In genomic region chr9:48986616-48987141, GRCm38 (mm10) we compare ENCODE assay signal across 8 mouse cellular contexts. TPM values are rescaled to one million over a fixed set of nuclear protein-coding genes. Genes with fewer than 3 reads are reported as not detected.
DNase-seq lines count a peak whose midpoint lies in the region; ATAC-seq and TF ChIP-seq lines count a peak whose summit lies in the region.

No protein-coding gene starts in this region.

- H3K4me3 ChIP-seq in kidney, postnatal 0 days (replicated peaks; ENCODE audit: low read depth, low read length) = no peak overlapping the region
- H3K4me3 ChIP-seq in heart, embryonic 12.5 days = peak overlapping the region; percentile 84
- H3K4me3 ChIP-seq in liver, embryonic 12.5 days = no peak overlapping the region

- peak overlapping the region; percentile 92 for H3K4me2 ChIP-seq in kidney, postnatal 0 days (ENCODE audit: low read length)
- H3K4me2 ChIP-seq in heart, embryonic 12.5 days = peak overlapping the region; percentile 67
- peak overlapping the region; percentile 100 for H3K4me2 ChIP-seq in liver, embryonic 12.5 days

- no peaks in the 10 kb centered on the region for H3K27me3 ChIP-seq in kidney, postnatal 0 days (ENCODE audit: insufficient read depth, low read length)
- H3K27me3 ChIP-seq in heart, embryonic 12.5 days (replicated peaks) = no peaks in the 10 kb centered on the region
- H3K27me3 ChIP-seq in liver, embryonic 12.5 days (replicated peaks) = no peaks in the 10 kb centered on the region

- peaks cover 19% of the 10 kb centered on the region for H3K4me1 ChIP-seq in kidney, postnatal 0 days (replicated peaks; ENCODE audit: insufficient read depth, low read length)
- H3K4me1 ChIP-seq in heart, embryonic 12.5 days (replicated peaks) = peaks cover 27% of the 10 kb centered on the region
- H3K4me1 ChIP-seq in liver, embryonic 12.5 days = peaks cover 41% of the 10 kb centered on the region

- no peaks in the 10 kb centered on the region for H3K9me3 ChIP-seq in kidney, postnatal 0 days (replicated peaks; ENCODE audit: low read length)
- no peaks in the 10 kb centered on the region for H3K9me3 ChIP-seq in heart, embryonic 12.5 days (replicated peaks)
- no peaks in the 10 kb centered on the region for H3K9me3 ChIP-seq in liver, embryonic 12.5 days (replicated peaks)

- no peak overlapping the region for H3K27ac ChIP-seq in kidney, postnatal 0 days
- peak overlapping the region; percentile 89 for H3K27ac ChIP-seq in heart, embryonic 12.5 days (ENCODE audit: poor library complexity, severe bottlenecking)
- no peak overlapping the region for H3K27ac ChIP-seq in liver, embryonic 12.5 days

- TF ChIP-seq CTCF in kidney, postnatal 0 days (IDR thresholded peaks at IDR 0.05; ENCODE audit: low read depth) = no peak

- no peaks in the 10 kb centered on the region for H3K36me3 ChIP-seq in kidney, postnatal 0 days (ENCODE audit: insufficient read depth, low read length)
- peaks cover 6% of the 10 kb centered on the region for H3K36me3 ChIP-seq in heart, embryonic 12.5 days
- H3K36me3 ChIP-seq in liver, embryonic 12.5 days = no peaks in the 10 kb centered on the region

- WGBS in kidney, postnatal 0 days = 41% methylated on average over 7 of the region's 7 CpGs
- 7% methylated on average over 7 of the region's 7 CpGs for WGBS in heart, embryonic 12.5 days
- WGBS in liver, embryonic 12.5 days (ENCODE audit: insufficient replicate concordance) = 31% methylated on average over 7 of the region's 7 CpGs

- no peak for DNase-seq in kidney, postnatal 0 days (ENCODE audit: low spot score)
- DNase-seq in kidney, postnatal 25 days = no peak
- DNase-seq in embryo, embryonic 11 days = peak; percentile 37
- no peak for DNase-seq in thymus, postnatal 25 days
- no peak for DNase-seq in T-cell, adult 2 months (ENCODE audit: low spot score)

- ATAC-seq in kidney, postnatal 0 days (replicated peaks; ENCODE audit: low FRiP score, low read depth) = no peak
- ATAC-seq in heart, embryonic 12.5 days (ENCODE audit: insufficient number of reproducible peaks, low FRiP score) = 0 out of 2 replicates have a peak, but pooled peaks have one; percentile 7
- ATAC-seq in liver, embryonic 12.5 days = no peak
- no peak for ATAC-seq in activated CD4-positive, CD25-positive, alpha-beta regulatory T cell, adult 4 months

- H3K9ac ChIP-seq in kidney, postnatal 0 days (ENCODE audit: low read depth, low read length) = no peak overlapping the region
- H3K9ac ChIP-seq in heart, embryonic 12.5 days = peak overlapping the region; percentile 61; the same call in 1 of the 2 replicates
- no peak overlapping the region for H3K9ac ChIP-seq in liver, embryonic 12.5 days

RNA-seq across cellular contexts. Expression of gene Usp28, which starts 1.5 kb away (rescaled TPM):
- polyA plus RNA-seq in kidney, postnatal 0 days (2015; fragmentation: Nextera tagmentation; extraction: Ambion mirVana) = 12.1 and 14.4 TPM in 2 replicates
- 133 and 144 TPM in 2 replicates for polyA plus RNA-seq in heart, embryonic 12.5 days (2016; fragmentation: Nextera tagmentation; extraction: Ambion mirVana)
- 8.7 and 10.8 TPM in 2 replicates for polyA plus RNA-seq in liver, embryonic 12.5 days (2016; fragmentation: Nextera tagmentation; extraction: Ambion mirVana)
- polyA plus RNA-seq in activated CD4-positive, CD25-positive, alpha-beta regulatory T cell, adult 4 months (2017; shearing (Covaris generic)) = 10 to 100 TPM; 27.5 to 49.6 TPM

RNA-seq across cellular contexts. Expression of gene Htr3b, which starts 21.9 kb away (rescaled TPM):
- polyA plus RNA-seq in kidney, postnatal 0 days (2015; fragmentation: Nextera tagmentation; extraction: Ambion mirVana) = 0.09 TPM in 1 of 2 replicates, not detected in the other
- polyA plus RNA-seq in heart, embryonic 12.5 days (2016; fragmentation: Nextera tagmentation; extraction: Ambion mirVana) = not detected in 2 replicates
- not detected in 2 replicates for polyA plus RNA-seq in liver, embryonic 12.5 days (2016; fragmentation: Nextera tagmentation; extraction: Ambion mirVana)
- polyA plus RNA-seq in activated CD4-positive, CD25-positive, alpha-beta regulatory T cell, adult 4 months (2017; shearing (Covaris generic)) = not detected
